Mouse (Mus musculus): ENCODE measurements around the gene Gm17349. TPM values are rescaled to one million over a fixed set of nuclear protein-coding genes. Genes with fewer than 3 reads are reported as not detected.

Gm17349 gene
- total RNA-seq, 2 experiments from 2014 or later = 5.3 to 5.5 TPM

GRCm38 (mm10) chr15:99700219-99701106, 4.8 kb downstream of the Gm17349 start:
- no peak for DNase-seq (ENCODE audit: low spot score in 2 of 2)

- no peak for DNase-seq (ENCODE audit: low spot score in 2 of 2)
Observed at GRCm38 (mm10) chr15:99699715-99700114, 5.6 kb downstream of the Gm17349 start.

- DNase-seq (ENCODE audit: low spot score in 2 of 2) = no peak
Observed at GRCm38 (mm10) chr15:99698533-99699085, 6.7 kb downstream of the Gm17349 start.

GRCm38 (mm10) chr15:99697309-99697708, 8.0 kb downstream of the Gm17349 start:
- no peak for DNase-seq (ENCODE audit: low spot score in 2 of 2)

- DNase-seq (ENCODE audit: low spot score in 2 of 2) = no peak
Observed at GRCm38 (mm10) chr15:99691976-99692375, 13.3 kb downstream of the Gm17349 start.

- no peak for DNase-seq (ENCODE audit: low spot score in 2 of 2)
Observed at GRCm38 (mm10) chr15:99690924-99691323, 14.4 kb downstream of the Gm17349 start.

GRCm38 (mm10) chr15:99688712-99689111, 16.6 kb downstream of the Gm17349 start:
- DNase-seq (ENCODE audit: low spot score in 2 of 2) = peak in 1 of 2 experiments; percentile 71

GRCm38 (mm10) chr15:99684156-99684555, 21.1 kb downstream of the Gm17349 start:
- no peak for DNase-seq (ENCODE audit: low spot score in 2 of 2)

- no peak for DNase-seq (ENCODE audit: low spot score in 2 of 2)
Observed at GRCm38 (mm10) chr15:99682880-99683279, 22.4 kb downstream of the Gm17349 start.

GRCm38 (mm10) chr15:99679008-99679407, 26.3 kb downstream of the Gm17349 start:
- no peak for DNase-seq (ENCODE audit: low spot score in 2 of 2)

- DNase-seq (ENCODE audit: low spot score in 2 of 2) = no peak
Observed at GRCm38 (mm10) chr15:99678063-99678800, 27.1 kb downstream of the Gm17349 start.

- DNase-seq (ENCODE audit: low spot score in 2 of 2) = peak in 1 of 2 experiments; percentile 54
Observed at GRCm38 (mm10) chr15:99677089-99677488, 28.2 kb downstream of the Gm17349 start.

GRCm38 (mm10) chr15:99674866-99675265, 30.4 kb downstream of the Gm17349 start:
- no peak for DNase-seq (ENCODE audit: low spot score in 2 of 2)

- no peak for DNase-seq (ENCODE audit: low spot score in 2 of 2)
Observed at GRCm38 (mm10) chr15:99671783-99672182, 33.5 kb downstream of the Gm17349 start.

- no peak for DNase-seq (ENCODE audit: low spot score in 2 of 2)
Observed at GRCm38 (mm10) chr15:99670964-99671670, 34.2 kb downstream of the Gm17349 start.

- DNase-seq (ENCODE audit: low spot score in 2 of 2) = peak; percentile 73 to 75
Observed at GRCm38 (mm10) chr15:99670154-99670821, 35.0 kb downstream of the Gm17349 start, which contains the start of gene Asic1. Gene Asic1 (plus strand): TSS chr15:99670368.

- DNase-seq (ENCODE audit: low spot score in 2 of 2) = no peak
Observed at GRCm38 (mm10) chr15:99669392-99669791, 35.9 kb downstream of the Gm17349 start.

- peak; percentile 76 to 80 for DNase-seq (ENCODE audit: low spot score in 2 of 2)
Observed at GRCm38 (mm10) chr15:99668881-99669280, 36.4 kb downstream of the Gm17349 start.

- no peak for DNase-seq (ENCODE audit: low spot score in 2 of 2)
Observed at GRCm38 (mm10) chr15:99667544-99667943, 37.7 kb downstream of the Gm17349 start.
